Mouse (Mus musculus) liver (tissue): ENCODE results near the gene Syf2.

Experiments
- DNase-seq: peaks from one replicate; pipeline ENCODE4 v3.0.0-alpha.2; 2020; ENCODE audit warnings: mixed read lengths

Gene Syf2

GRCm38 (mm10) chr4:134924019-134924741 lies 6.5 kb upstream of the Syf2 start:
- DNase-seq = peak; percentile 89

DNA sequence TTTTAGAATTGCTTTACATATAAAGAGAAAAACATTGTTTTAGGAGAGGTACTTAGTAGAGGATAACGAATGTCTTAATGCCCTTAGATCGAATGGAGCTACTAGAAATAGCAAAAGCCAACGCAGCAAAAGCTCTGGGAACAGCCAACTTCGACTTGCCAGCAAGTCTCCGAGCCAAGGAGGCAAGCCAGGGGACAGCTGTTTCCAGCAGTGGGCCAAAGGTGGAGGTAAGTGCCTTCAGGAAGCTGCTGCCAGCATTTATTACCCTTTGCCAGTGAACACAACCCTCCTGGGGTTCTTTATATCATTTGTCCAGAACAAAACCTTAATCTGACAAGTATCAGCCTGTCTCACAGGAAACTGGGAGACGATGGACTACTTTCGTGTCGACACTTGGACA lies 5.5 kb upstream of the Syf2 start:
- DNase-seq = no peak

DNA sequence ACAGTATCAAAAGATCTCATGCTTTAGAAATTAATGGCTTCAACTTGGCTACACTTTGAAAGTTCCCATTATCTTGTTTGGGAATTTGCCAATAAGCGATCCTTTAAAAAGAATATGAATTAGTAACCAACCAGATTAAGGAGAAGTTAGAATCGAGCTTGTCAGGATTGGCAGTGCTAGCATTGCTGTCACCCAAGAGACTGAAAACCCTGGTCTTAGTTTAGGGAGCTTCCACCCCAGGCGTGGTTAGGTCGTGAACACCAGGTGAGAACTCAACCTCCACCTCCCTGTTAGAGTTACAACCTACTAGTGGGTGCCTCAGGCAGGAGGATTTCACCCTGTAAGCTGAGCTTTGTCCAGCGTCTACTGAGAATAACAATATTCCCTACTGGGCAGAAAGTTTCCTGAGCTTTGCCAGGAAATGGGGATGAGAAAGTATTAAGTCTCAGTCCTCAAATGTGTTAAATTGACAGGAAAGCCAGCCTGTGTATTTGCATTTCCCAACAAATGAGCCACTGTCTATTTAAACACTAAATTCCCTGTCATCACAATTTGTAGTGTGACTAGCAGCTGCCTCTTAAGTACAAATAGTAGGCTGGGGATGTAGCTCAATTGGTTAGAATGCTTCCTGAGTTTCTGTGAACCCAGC lies 2.8 kb upstream of the Syf2 start:
- DNase-seq = no peak

GRCm38 (mm10) chr4:134928464-134928836 lies 2.2 kb upstream of the Syf2 start:
- no peak for DNase-seq

- DNase-seq = no peak
Measured at GRCm38 (mm10) chr4:134929536-134929935, 1.2 kb upstream of the Syf2 start.

DNA sequence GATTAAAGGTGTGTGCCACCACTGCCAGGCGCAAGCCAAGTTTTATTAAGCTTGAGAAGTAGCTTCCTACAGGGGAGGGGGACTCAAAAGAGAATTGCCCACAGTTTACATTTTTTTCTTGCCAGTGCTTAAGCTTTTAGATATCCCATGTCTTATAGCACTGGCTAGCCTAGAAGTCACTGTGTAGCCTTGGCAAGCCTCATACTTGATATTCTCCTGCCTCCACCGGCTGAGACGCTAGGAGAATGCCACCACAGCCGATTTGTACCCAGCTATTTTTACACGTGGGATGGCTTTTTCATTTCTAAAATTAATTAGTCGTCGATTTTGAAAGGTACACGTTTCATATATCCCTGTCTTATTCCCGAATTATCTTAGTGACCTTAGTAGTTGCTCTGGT lies 508 bp upstream of the Syf2 start:
- no peak for DNase-seq

- DNase-seq = peak; percentile 51
Measured at GRCm38 (mm10) chr4:134937240-134938176, 6.8 kb downstream of the Syf2 start.

DNA sequence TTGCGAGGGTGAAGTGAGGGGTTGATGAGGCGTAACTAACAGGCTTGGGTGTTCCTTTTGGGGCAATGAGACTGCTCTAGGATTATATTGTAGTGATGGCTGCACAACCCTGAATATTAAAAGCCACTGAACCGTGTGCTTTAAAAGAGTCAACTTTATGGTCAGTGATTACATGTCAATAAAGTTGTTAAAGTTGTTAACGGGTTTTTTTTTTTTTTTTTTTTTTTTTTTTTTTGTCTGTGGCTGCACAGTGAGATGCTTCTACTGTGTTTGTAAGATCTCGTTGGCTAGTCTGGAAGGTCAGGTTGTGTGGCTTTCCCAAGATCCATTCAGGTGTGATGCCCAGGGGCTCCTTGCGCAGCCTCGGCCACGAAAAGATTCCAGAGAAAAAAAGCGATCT lies 9.2 kb downstream of the Syf2 start:
- no peak for DNase-seq

DNA sequence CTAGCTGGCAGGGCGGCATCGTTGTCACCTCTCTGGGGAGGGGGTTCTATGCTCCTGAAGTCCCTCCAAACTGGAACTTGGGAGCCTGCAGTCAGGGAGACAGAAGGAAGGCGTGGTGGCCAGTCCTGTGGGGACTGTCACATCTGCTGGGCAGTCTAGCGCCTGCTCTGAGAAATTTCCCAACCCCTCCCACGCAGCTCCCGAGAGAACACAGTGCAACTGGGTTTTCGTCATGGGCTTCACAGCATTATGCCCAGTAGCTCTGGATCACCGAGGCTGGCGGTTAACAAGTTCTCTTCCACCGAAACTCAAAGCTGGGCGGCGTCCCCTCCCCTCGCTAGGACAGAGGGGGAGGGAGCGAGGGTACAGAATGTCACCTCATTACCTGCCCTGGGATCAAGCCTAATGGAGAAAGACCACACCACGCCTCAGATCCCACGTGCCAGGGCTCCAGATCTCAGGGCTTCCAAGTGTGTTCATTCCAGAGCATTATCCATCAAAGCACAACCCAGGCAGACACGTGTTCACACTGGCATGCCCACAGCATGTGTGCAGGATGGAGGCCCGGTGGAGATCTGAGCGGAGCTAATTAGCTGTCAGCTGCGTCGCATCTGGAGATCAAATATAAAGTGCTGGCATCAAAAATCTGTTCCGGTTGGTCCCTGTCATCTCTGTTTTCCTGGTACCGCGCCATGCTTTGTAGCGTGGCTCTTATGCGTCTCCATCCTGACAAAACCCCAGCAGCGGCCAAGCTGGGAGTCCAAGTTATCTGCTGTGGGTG lies 13.2 kb downstream of the Syf2 start:
- DNase-seq = no peak

GRCm38 (mm10) chr4:134946024-134946744 lies 15.5 kb downstream of the Syf2 start:
- peak; percentile 73 for DNase-seq

GRCm38 (mm10) chr4:134950518-134951091 lies 19.9 kb downstream of the Syf2 start:
- peak; percentile 36 for DNase-seq

GRCm38 (mm10) chr4:134954461-134954860 lies 23.8 kb downstream of the Syf2 start:
- DNase-seq = no peak

DNA sequence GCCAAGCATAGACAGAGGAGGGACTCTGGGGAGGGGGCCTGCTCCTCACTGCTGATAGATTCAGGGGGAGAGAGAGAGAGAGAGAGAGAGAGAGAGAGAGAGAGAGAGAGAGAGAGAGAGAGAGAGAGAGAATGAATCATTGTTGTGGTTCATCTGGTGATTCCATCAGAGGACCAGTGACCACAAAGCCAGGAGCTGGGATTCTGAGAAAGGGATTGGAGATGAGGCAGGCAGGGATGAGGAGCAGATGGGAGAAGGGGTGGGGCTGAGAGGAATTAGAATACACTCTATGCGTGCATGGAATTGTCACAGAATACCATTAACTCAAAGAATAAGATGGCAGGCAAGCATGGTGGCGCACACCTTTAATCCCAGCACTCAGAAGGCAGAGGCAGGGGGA lies 24.5 kb downstream of the Syf2 start:
- DNase-seq = no peak

DNA sequence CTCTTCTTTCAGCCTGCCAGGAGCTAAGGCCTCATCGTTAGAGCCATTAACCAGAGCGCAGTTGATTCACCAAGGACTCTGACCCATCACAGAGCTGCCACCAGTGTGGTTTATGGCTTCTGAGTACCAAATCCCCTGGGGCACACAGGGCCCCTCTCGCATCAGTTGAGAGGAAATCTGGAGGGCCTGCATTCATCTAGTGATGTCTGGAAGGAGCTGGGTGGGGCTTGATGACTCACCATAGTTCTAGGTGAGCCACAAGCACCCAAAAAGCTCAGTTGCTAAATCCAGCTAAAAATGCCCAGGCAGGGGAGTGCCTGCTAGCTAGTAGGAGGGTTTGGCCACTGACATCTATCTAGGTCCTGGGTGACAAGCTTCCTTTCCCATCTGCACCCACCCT lies 25.1 kb downstream of the Syf2 start:
- peak; percentile 25 for DNase-seq

DNA sequence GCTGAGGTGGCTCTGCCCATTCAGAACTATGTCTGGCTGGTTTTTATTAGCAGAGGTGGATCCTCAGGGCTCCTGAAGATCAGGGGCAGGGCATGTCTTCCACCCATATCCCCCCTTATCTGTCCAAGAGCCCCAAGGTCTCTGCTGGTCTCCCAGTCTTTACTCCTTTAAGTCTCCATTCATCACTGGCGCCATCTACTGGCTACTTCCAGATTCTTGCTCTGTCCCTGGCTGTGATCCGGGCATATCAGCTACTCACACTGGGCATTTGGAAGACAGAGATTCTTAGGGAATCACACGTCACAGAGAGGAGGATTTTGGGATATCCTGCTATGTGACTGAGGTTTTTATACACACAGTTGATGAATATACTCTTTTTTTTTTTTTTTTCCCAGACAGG lies 25.6 kb downstream of the Syf2 start:
- DNase-seq = peak; percentile 83

GRCm38 (mm10) chr4:134963021-134963776 lies 32.5 kb downstream of the Syf2 start:
- DNase-seq = peak; percentile 86

GRCm38 (mm10) chr4:134967887-134968604 lies 37.3 kb downstream of the Syf2 start:
- DNase-seq = peak; percentile 35

- DNase-seq = no peak
Measured at GRCm38 (mm10) chr4:134968605-134968976, 37.9 kb downstream of the Syf2 start.

GRCm38 (mm10) chr4:134975261-134975928 lies 44.7 kb downstream of the Syf2 start:
- DNase-seq = peak; percentile 57

DNA sequence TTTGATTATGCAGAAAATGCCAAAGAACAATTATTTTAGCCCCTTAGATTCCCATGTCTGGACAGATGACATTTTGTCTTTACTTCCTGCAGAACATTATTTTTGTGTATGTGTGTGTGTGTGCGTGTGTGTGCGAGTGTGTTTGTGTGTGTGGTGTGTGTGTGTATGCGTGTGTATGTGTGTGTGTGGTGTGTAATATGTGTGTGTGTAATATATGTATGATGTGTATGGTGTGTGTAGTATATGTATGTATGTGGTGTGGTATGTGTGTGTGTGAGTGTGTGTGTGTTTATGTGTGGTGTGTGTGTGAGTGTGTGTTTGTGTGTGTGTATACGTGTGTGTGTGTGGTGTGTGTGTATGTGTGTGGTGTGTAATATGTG lies 45.2 kb downstream of the Syf2 start:
- no peak for DNase-seq
